Mouse (Mus musculus) kidney, embryonic 16.5 days (tissue): Measurements from ENCODE around the gene Klk7. TPM values are rescaled to one million over a fixed set of nuclear protein-coding genes. Genes with fewer than 3 reads are reported as not detected.

Experiments
- ATAC-seq: fragments of 200-750 bp; cut with Nextera tagmentation; 2 replicates; pipeline ENCODE4 v1.8.0; 2017; ENCODE audit warnings: moderate TSS enrichment; ENCODE audit not compliant: low FRiP score, low TSS enrichment
- H3K27ac ChIP-seq: fragments of 300-500 bp; sonication (generic); 2 replicates; pipeline ENCODE4 v1.5.1; 2014; ENCODE audit warnings: low read length
- H3K27me3 ChIP-seq: fragments of 300-500 bp; sonication (generic); 2 replicates; pipeline ENCODE4 v1.6.1; 2014; ENCODE audit warnings: low read length, control low read depth, mixed read lengths; ENCODE audit not compliant: insufficient read depth
- H3K36me3 ChIP-seq: fragments of 300-500 bp; sonication (generic); 2 replicates; pipeline ENCODE4 v1.6.1; 2014; ENCODE audit warnings: low read length, control low read depth, mixed read lengths; ENCODE audit not compliant: insufficient read depth
- H3K4me1 ChIP-seq: fragments of 300-500 bp; sonication (generic); 2 replicates; pipeline ENCODE4 v1.6.1; 2014; ENCODE audit warnings: low read length, control low read depth, mixed read lengths; ENCODE audit not compliant: insufficient read depth
- H3K4me2 ChIP-seq: fragments of 300-500 bp; sonication (generic); replicated peaks from 2 replicates; pipeline ENCODE4 v1.6.1; 2014; ENCODE audit warnings: low read depth, low read length
- H3K4me3 ChIP-seq: fragments of 300-500 bp; sonication (generic); 2 replicates; pipeline ENCODE4 v1.5.1; 2014; ENCODE audit warnings: mild to moderate bottlenecking, low read length
- H3K9ac ChIP-seq: fragments of 300-500 bp; sonication (generic); replicated peaks from 2 replicates; pipeline ENCODE4 v1.6.1; 2014; ENCODE audit warnings: low read length
- H3K9me3 ChIP-seq: fragments of 300-500 bp; sonication (generic); 2 replicates; pipeline ENCODE4 v1.6.1; 2016; ENCODE audit warnings: low read length, control low read depth
- WGBS: fragments of 180-500 bp; shearing (Covaris S2); extraction: QIAGEN DNeasy Blood & Tissue Kit; methylation state at CpG from one replicate; pipeline ENCODE4 v1.1.7; 2014; 5-methylcytosine and 5-hydroxymethylcytosine counted together
- polyA plus RNA-seq: library from polyadenylated mRNA; unstranded; fragments of >200 nt; fragmentation: Nextera tagmentation; extraction: Ambion mirVana; gene quantifications from 2 replicates; pipeline ENCODE4 v1.2.1, GENCODE M21; 2015

Gene Klk7
- polyA plus RNA-seq, 1 experiment from 2014 or later, result 0.07 TPM

DNA sequence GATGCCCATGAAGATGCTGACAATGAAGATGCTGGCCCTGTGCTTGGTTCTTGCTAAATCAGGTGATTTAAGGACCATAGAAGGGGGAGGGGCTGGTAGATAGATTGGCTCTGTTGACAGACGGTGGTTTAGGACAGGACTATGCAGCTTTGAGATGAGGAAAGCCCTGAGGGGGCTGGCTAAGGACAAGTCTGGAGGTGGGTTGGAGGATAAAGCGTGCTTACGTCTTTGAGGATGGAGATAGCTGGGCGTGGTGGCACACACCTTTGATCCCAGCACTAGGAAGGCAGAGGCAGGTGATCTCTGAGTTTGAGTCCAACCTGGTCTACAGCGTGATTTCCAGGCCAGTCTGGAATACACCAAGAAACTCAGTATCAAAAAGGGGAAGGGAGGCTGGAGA, 15.0 kb downstream of the Klk7 start:
- Histone ChIP-seq H3K9me3 (no peaks in the 10 kb centered on the region; the same call in 1 of the 2 replicates), H3K27ac (no peak overlapping the region), H3K4me1 (no peaks in the 10 kb centered on the region), H3K4me2 (no peak overlapping the region), H3K9ac (no peak overlapping the region), H3K36me3 (no peaks in the 10 kb centered on the region), H3K27me3 (no peaks in the 10 kb centered on the region), H3K4me3 (no peak overlapping the region)
- ATAC-seq, result no peak
- WGBS, result 79% methylated on average over 5 of the region's 5 CpGs

DNA sequence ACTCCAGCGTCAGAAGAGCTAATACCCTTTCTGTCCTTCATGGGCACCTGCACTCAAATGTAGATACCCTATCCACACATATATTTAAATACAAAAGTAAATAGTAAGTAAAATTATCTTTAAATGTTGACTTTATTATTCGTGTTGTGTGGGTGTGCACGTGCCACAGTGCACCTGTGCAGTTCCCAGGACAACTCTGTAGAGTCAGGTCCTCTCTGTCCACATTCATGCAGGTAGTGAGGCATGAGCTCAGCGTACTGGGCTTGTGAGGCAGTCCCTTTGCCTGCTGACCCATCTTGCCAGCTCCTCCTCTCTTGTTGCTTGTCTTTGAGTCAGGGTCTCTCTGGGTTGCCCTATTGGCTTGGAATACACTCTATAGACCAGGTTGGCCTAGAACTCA, 16.6 kb downstream of the Klk7 start:
- H3K4me1 ChIP-seq, result no peaks in the 10 kb centered on the region
- no peak for ATAC-seq

GRCm38 (mm10) chr7:43829006-43829405, 17.9 kb downstream of the Klk7 start:
- no peaks in the 10 kb centered on the region for H3K4me1 ChIP-seq
- WGBS, result 92% methylated on average over 8 of the region's 8 CpGs
- no peak overlapping the region for H3K9ac ChIP-seq
- no peaks in the 10 kb centered on the region for H3K27me3 ChIP-seq
- H3K9me3 ChIP-seq, result no peaks in the 10 kb centered on the region; the same call in 1 of the 2 replicates
- no peak overlapping the region for H3K27ac ChIP-seq
- H3K36me3 ChIP-seq, result no peaks in the 10 kb centered on the region
- H3K4me2 ChIP-seq, result no peak overlapping the region
- ATAC-seq, result no peak
- no peak overlapping the region for H3K4me3 ChIP-seq

More for the DNA sequence above, 16.6 kb downstream of the Klk7 start:
- Histone ChIP-seq H3K36me3 (no peaks in the 10 kb centered on the region), H3K9me3 (no peaks in the 10 kb centered on the region; the same call in 1 of the 2 replicates), H3K4me2 (no peak overlapping the region), H3K9ac (no peak overlapping the region), H3K27me3 (no peaks in the 10 kb centered on the region), H3K27ac (no peak overlapping the region), H3K4me3 (no peak overlapping the region)
- WGBS, result 85% methylated on average over 4 of the region's 4 CpGs

DNA sequence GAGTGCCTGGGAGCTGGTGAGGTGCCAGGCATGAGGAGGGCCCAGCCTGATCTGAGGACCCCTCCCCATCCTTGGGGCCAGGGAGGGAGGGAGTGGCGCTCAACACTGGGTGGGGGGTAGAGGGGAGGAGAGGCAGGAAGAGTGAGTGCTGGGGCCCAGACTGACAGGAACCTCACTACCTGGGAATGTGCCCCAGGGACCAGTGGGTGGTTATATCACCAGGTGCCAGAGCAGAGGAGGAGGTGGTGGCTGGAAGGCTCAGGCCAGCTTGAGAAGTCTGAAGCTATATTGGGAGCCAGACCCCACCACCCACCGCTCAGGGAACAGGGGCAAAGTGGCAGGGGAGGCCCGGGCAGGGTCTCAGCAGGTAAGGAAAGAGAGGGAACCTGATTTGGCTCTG, 30.6 kb downstream of the Klk7 start, which contains the start of gene Klk5:
TSS of gene Klk5 (plus strand) at position 271 of the 400 bp plus-strand sequence.
- Histone ChIP-seq H3K36me3 (no peaks in the 10 kb centered on the region), H3K4me3 (no peak within 1 kb of the TSS), H3K9ac (no peak within 1 kb of the TSS), H3K27ac (no peak within 1 kb of the TSS), H3K27me3 (no peaks in the 10 kb centered on the region), H3K4me2 (no peak within 1 kb of the TSS), H3K4me1 (no peaks in the 10 kb centered on the region), H3K9me3 (no peaks in the 10 kb centered on the region)
- ATAC-seq, result no peak
- 63% methylated on average over 3 of the region's 3 CpGs for WGBS

DNA sequence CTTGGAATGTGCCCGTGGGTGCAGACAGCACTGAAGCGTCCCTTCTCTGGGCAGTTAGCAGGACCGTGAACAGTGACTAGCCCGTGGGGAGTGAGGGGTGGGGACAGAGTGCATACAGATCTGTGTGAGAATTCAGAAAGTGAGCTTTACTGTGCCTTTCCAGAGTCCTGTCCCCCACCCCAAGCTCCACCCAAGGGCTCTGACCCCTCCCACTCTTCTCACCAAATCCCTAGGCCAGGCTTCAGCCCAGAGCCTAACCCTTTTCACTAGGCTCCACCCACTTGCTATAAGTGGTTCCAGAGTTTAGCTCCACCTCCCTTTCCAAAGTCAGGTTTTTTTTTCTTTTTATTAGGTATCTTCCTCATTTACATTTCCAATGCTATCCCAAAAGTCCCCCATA, 32.7 kb downstream of the Klk7 start:
- Histone ChIP-seq H3K27me3 (no peaks in the 10 kb centered on the region), H3K4me2 (no peak overlapping the region), H3K9me3 (no peaks in the 10 kb centered on the region), H3K4me3 (no peak overlapping the region), H3K36me3 (no peaks in the 10 kb centered on the region), H3K27ac (no peak overlapping the region), H3K9ac (no peak overlapping the region), H3K4me1 (no peaks in the 10 kb centered on the region)
- 86% methylated on average over 4 of the region's 4 CpGs for WGBS
- no peak for ATAC-seq

GRCm38 (mm10) chr7:43851616-43852015, 40.5 kb downstream of the Klk7 start:
- no peak overlapping the region for H3K4me3 ChIP-seq
- no peaks in the 10 kb centered on the region for H3K9me3 ChIP-seq
- ATAC-seq, result no peak
- H3K27ac ChIP-seq, result no peak overlapping the region
- H3K4me1 ChIP-seq, result no peaks in the 10 kb centered on the region
- no peaks in the 10 kb centered on the region for H3K27me3 ChIP-seq
- WGBS, result 86% methylated on average over 6 of the region's 6 CpGs
- no peak overlapping the region for H3K9ac ChIP-seq
- no peaks in the 10 kb centered on the region for H3K36me3 ChIP-seq
- H3K4me2 ChIP-seq, result no peak overlapping the region

- Histone ChIP-seq H3K36me3 (no peaks in the 10 kb centered on the region), H3K9me3 (peaks cover under 1% of the 10 kb centered on the region; the same call in 1 of the 2 replicates), H3K27ac (no peak overlapping the region), H3K9ac (no peak overlapping the region), H3K4me1 (no peaks in the 10 kb centered on the region), H3K27me3 (no peaks in the 10 kb centered on the region), H3K4me3 (no peak overlapping the region), H3K4me2 (no peak overlapping the region)
- no peak for ATAC-seq
- WGBS, result 48% methylated on average over 9 of the region's 9 CpGs
These were observed 43.7 kb downstream of the Klk7 start for GRCm38 (mm10) chr7:43854642-43855380.

DNA sequence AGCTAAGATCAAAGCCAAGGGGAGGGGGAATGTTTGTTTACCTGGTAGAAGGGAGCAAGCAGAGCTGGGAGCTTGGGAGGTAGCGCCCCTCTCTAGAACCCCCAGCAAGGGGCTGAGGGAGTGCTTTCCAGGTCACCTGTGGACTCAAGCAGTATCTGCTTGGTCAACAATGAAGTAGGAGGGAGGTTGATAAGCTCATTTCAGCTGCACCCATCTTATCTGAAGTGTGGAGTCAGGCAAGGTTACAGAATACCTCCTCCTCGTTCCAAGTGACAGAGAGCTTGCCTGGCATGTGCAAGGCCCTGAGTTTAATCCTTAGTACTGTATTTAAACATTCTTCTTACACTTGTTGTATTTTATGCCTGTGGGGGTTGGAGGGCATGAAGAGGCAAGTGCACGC, 44.6 kb downstream of the Klk7 start:
- WGBS, result 77% methylated on average over 3 of the region's 3 CpGs
- H3K9ac ChIP-seq, result no peak overlapping the region
- H3K9me3 ChIP-seq, result peaks cover 4% of the 10 kb centered on the region; the same call in 1 of the 2 replicates

GRCm38 (mm10) chr7:43856307-43856706, 45.2 kb downstream of the Klk7 start:
- no peak overlapping the region for H3K9ac ChIP-seq
- no peak overlapping the region for H3K4me2 ChIP-seq
- no peak for ATAC-seq
- H3K27me3 ChIP-seq, result no peaks in the 10 kb centered on the region
- H3K4me3 ChIP-seq, result no peak overlapping the region
- no peaks in the 10 kb centered on the region for H3K4me1 ChIP-seq
- WGBS, result 73% methylated on average over 7 of the region's 7 CpGs
- no peak overlapping the region for H3K27ac ChIP-seq
- H3K9me3 ChIP-seq, result peaks cover 4% of the 10 kb centered on the region; the same call in 1 of the 2 replicates
- no peaks in the 10 kb centered on the region for H3K36me3 ChIP-seq

More for the DNA sequence above, 44.6 kb downstream of the Klk7 start:
- no peak overlapping the region for H3K4me3 ChIP-seq
- H3K27me3 ChIP-seq, result no peaks in the 10 kb centered on the region
- no peaks in the 10 kb centered on the region for H3K36me3 ChIP-seq
- ATAC-seq, result no peak
- H3K4me1 ChIP-seq, result no peaks in the 10 kb centered on the region
- H3K27ac ChIP-seq, result no peak overlapping the region
- H3K4me2 ChIP-seq, result no peak overlapping the region

GRCm38 (mm10) chr7:43857501-43857900, 46.4 kb downstream of the Klk7 start:
- Histone ChIP-seq H3K4me3 (no peak overlapping the region), H3K4me2 (no peak overlapping the region), H3K27ac (no peak overlapping the region), H3K9me3 (peaks cover 4% of the 10 kb centered on the region; the same call in 1 of the 2 replicates), H3K27me3 (no peaks in the 10 kb centered on the region), H3K9ac (no peak overlapping the region), H3K36me3 (no peaks in the 10 kb centered on the region), H3K4me1 (no peaks in the 10 kb centered on the region)
- no peak for ATAC-seq
- WGBS, result 92% methylated on average over 12 of the region's 12 CpGs
